Mouse (Mus musculus) left cerebral cortex, postnatal 4 days (tissue): Measurements from ENCODE around the gene Lsm6. TPM values are rescaled to one million over a fixed set of nuclear protein-coding genes. Genes with fewer than 3 reads are reported as not detected.

Experiments
- DNase-seq: peaks from one replicate; pipeline ENCODE4 v3.0.0-alpha.2; 2022
- intact Hi-C: fragments of 180-260 bp; cut with DNase I; formaldehyde crosslinking; loops from one replicate; pipeline ENCODE4 v1.15.1; 2025
- total RNA-seq, 2 experiments: library from RNA; stranded (reverse); gene quantifications; 2 replicates each; pipeline ENCODE4 v1.2.3; 2021

Lsm6 gene
- total RNA-seq, 2 experiments from 2014 or later: 68.3 to 77.1 TPM

DNA sequence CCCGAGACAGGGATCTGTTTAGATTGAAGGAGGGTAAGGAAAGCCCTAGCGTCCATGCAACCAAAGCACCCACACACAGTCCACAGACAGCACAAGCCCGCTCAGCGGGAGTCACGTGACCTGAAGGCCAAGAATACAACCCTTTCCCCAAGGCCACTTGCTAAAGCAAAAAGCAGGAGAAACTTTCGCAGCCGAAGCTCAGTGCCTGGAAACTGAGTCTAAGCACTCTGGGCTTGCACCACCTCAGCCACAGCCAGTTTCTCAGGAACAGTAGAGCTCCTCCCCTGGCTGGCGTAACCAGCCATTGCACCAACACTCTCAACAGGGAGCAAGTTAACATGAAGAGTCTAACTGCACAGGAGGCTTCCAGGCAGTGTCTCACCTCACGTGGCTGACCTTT lies 13.7 kb downstream of the Lsm6 start:
- no peak for DNase-seq
- intact Hi-C loops: no loop called here

DNA sequence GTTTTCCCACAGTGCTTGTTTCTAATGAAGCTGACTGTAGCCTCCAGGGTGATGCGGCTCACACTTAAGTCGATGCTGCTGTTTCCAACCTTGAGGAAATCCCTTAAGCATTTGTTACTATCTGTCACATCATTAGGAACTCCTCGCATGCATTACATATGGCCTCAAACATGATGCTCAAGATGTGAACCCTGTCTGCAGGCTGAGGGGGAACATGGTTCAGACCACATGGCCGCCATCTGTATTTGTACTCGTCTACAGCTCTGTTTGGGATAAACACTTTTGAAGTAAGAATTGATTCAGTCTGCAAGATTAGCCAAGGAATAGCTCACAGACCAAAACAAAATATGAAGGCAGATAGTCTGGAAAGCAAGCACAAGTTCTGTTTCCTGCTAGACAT lies 14.9 kb downstream of the Lsm6 start:
- DNase-seq: no peak
- intact Hi-C loops: no loop called here

DNA sequence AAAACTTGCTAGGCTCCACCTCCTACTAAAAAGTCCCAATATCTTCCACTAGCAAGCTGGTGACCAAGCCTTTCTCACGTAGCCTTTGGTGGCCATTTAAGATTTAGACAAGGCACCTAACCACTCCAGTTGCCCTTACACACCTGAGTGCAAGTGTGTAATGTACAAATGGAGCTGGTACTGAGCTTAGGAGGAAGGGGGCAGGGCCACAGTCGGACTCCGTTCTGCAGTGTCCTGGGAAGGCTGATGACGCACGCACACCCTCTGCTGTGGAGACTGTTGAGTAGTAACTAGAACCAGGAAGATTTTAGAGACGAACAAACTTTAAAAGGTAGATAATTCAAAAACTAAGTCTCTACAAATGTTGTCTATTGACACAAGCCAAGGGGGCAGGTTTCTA lies 19.7 kb downstream of the Lsm6 start:
- DNase-seq: no peak
- intact Hi-C loops: no loop called here

DNA sequence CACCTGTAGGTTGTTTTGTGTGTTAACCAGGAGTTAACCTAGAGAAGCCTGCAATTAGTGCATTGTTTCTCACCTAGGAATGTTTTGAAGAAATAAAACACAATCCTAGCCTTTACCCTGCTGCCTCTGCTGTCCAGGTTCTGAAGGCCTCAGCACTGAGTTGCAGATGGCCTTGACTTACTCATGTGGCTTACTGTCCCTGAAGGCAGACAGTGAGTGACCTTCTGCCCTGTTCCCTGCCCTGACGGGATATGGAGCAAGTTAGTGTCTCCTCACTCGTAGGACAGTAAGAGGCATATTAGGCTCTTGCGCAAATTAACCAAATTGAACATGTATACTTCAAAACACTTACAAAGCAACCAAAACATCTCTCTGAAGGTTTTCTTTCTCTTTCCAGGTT lies 22.3 kb downstream of the Lsm6 start:
- DNase-seq: no peak
- intact Hi-C loops: no loop called here

DNA sequence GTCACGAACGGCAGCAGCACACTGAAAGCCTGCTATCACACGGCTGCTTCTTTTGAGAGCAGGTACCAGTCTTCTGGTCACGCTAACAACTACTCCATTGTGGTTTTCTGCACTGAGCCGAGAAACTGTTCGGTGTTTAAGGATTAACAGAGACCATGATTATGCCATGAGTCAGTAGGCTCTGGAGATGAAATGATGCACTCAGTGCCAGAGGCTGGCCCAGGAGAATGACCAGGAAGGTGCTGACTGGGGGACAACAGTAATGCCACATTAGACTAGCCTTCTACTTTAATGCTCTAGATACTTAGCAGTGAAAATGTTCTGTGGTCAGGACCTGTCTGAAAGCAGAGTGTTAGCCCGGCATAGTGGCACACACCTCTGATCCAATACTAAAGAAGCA lies 23.0 kb downstream of the Lsm6 start:
- DNase-seq: no peak
- intact Hi-C loops: no loop called here

DNA sequence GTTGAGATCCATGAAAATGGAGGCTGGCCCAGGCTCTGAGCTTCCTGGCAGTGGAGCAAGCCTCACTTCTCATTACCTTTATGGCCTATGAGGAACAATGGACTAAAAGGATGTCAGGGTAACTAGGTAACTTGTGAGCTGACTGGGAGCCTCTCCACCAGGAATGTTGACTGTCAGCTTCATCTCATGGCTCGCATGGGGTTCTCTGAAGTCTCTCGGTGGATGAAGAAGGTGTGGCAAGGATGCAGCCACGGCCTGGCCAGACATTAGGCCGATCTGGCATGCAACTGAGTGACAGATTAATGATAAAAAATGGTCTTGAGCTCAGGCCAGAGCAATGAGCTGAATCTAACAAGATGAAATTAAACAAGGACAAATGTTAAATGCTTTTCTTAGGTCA lies 27.7 kb downstream of the Lsm6 start:
- DNase-seq: no peak

DNA sequence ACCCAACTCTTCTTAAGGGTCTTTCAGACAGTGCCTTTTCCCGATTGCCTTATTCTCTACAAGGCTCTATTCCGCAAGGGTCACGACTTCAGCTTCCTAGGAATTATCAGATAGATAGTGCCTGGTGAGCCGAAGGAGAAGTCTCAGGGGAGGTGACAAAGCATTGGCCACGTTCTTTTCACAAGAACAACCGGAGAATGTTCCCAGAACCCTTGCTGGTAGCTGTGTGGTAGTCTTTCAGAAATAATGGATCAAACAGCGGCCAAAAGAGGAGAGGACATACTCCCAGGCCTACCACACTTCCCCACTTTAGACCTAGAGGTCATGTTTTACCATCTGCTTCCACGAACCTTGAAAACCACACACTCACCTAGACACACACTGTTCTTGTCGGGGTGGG lies 44.1 kb downstream of the Lsm6 start:
- intact Hi-C loops: no loop called here
- DNase-seq: no peak

More for the DNA sequence above, 27.7 kb downstream of the Lsm6 start:
- intact Hi-C loops: no loop called here

DNA sequence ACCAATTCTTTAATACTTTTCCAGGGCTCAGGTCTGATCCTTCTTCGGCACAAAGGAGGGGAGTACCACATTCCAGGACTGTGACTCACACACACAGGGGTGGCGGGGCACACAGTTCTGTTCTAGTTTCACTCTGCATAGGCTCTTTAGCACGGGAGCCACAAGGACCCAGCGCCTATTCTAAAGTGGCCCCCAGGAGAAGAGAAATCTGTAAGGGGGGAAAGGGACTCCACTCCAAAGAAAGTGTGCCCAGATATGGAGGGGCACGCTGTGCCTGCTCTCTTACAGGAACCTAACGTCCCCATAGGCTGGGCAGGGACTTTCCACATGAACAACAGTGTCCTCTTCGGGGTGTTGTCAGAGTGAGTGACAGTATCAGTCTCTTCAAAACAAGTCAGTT lies 49.7 kb downstream of the Lsm6 start:
- no peak for DNase-seq
- intact Hi-C loops: no loop called here

DNA sequence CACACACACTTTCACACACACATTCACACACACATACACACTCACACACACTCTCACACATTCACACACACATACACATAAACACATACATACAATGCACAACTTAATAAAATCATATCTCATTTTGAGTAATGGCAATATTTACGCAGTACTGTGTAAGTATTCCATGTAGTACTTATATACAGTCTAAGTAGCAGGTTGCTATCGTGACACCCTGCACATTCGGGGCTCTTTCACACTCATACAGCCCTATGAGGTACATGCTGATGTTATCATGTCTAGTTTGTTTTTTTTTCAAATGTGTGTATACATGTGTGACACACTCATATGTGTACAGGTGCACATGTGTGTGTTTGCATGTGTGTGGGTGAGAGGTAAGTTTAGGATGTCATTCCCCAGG lies 50.4 kb downstream of the Lsm6 start:
- intact Hi-C loops: no loop called here
- no peak for DNase-seq

DNA sequence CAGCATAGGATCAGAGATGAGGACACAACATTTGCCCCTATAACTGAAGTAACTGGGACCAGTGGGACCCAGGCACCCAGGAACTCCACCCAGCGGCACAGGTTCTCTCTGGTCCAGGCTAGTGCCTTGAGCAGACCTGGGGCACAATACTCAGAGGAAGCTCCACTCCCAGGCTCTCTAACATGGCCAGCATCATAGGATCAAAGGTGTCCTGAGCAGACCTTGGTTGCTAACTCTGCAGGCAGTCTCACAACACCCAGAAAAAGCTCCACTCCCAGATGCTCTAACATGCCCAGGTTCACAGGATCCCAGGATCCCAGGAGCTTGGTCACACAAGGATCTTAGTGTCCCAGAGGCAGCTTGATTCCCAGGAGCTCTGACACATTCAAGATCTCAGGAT lies 55.4 kb downstream of the Lsm6 start:
- intact Hi-C loops: no loop called here
- no peak for DNase-seq

DNA sequence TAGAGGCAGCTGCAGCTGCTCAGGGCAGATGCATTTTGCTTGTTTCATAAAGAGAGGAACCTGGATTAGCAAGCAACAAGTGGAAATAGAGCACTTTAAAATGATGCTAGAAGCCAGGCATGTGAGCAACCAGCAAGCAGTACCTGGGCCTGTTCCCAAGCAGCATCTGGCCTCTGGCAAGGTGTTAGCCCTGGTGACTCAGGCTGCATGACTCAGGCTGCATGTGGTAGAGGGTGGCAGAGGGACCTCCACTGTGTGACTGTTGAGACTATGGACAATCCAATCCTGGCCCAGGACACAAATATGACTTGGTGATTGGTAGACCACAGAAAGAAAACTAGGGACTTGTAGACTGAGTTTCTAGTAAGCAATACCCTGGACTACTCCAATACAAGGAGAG lies 56.0 kb downstream of the Lsm6 start:
- DNase-seq: no peak
- intact Hi-C loops: no loop called here

DNA sequence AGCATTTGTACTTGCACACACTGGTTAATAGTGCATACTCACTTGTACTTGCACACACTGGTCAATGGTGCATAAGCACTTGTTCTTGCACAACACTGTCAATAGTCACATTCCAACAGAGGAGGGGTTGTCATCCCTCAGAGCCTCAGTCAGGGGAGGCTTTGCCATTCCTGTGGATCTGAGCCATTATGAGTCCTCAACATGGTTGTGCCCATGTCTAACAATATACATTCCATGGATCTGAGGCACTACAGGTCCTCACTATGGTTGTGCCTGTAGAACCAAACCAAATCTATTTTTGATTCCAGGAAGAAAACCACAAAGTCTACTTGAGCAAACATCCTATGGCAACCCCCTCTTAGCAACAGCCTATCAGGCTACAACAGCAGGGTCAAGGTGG lies 61.8 kb downstream of the Lsm6 start:
- intact Hi-C loops: no loop called here
- DNase-seq: no peak

DNA sequence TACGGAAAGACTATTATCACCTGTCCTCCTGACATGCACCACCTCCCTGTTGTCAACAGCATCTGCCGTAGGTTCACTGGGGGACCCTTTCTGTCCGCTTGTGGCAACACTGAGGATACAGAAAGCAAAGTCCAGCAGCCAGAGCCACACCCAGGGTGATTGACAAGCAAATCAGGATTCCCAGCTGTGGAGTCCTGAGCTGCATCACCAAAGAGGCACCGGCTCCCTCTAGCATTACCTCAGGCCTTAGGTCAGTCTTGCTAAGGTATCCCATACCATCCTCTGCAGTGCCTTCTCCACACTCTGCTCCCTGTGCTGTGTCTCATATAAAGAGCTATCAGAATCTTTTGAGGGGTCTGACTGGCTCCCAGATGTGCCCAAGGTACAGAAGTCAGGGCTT lies 66.0 kb downstream of the Lsm6 start:
- intact Hi-C loops: no loop called here
- DNase-seq: no peak

Other genes with a start within 250 kb of the Lsm6 start
- gene Zfp827, start 207.3 kb upstream of the Lsm6 start, total RNA-seq: 10 to 100 TPM; 29.9 to 30.2 TPM